Mouse (Mus musculus) MN1 (cell line): ENCODE results near the gene Klk11.

ENCODE experiments used
- DNase-seq: peaks from one replicate; pipeline ENCODE4 v3.0.0-alpha.2; 2016; ENCODE audit warnings: low spot score

The Klk11 gene

DNA sequence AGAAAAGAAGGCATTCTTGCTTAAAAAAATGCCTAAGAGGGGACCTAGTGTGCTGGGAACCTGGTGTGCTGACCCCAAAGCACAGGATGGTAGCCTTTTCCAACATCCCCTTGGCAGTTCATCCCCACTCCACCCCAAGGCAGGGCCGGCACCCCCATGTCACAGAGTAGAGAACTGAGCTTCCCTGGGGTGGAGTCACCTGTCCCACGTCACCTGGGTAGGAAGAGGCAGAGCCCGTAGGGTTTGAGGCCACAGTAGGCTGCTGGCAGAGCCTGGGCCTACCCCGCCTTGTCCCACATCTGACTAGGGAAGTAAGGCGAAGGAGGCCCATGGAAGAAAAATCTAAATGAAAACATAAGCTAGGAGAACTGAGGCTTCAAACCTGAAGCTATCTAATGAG, at the start of gene Klk11:
Gene Klk11, plus strand, starts transcription at position 241 of the 400 bp plus-strand sequence.
- no peak for DNase-seq

DNA sequence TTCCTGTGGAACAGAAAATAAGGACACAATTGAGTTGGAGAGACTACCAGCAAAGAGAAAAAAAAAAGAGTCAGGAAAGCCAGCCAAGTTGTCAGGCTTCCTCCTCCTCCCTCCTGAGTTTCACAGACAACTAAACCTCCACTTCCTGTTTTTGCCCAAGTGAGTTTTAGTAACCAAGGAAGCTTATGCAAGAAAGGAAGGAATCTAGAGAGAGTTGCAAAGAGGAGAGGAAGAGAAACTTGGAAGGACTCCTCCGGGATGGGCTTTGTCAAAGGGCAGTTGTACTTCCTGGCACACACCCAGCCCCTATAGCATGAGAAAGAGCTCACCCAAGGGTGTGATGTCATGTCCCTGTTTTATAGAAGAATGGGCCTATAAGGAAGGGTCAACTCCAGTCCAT, 26.6 kb upstream of the Klk11 start:
- DNase-seq = no peak

DNA sequence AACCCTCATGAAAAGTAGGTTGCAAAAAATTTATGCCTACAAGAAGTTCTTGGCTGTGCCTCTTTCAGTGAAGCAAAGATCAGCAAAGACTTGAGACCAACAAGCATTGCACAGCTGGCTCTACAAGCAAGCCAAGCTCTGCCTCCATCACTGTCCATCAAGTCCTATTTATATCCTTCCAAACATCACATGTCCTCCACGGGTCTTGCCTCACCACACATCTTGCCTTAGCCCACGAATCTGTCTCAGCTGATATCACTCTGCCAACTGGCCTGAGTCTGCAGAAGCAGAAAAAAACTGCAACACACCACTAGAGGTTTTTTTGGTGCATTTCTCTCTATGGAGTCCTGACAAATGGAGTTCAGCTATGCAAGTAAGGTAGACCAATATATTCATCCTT, 21.6 kb upstream of the Klk11 start:
- no peak for DNase-seq

DNA sequence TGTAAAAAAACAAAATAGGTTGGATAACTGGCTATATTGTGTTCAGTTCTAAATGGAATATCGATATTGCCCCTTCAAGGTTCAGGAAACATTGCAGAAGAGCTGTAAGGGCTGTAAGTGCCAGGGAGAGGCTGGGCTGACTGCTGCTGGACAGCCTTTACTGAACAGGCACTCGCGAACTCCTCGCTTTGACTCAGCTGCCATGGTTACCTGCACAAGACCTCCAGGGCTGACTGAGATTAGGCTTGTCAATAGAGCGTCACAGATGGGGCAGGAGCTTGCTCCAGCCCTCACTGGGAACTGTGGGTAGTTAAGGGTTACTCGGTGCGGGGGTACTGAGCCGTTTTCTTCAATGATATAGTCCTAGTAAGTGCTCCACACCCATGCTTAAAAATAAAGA, 7.9 kb upstream of the Klk11 start:
- no peak for DNase-seq

DNA sequence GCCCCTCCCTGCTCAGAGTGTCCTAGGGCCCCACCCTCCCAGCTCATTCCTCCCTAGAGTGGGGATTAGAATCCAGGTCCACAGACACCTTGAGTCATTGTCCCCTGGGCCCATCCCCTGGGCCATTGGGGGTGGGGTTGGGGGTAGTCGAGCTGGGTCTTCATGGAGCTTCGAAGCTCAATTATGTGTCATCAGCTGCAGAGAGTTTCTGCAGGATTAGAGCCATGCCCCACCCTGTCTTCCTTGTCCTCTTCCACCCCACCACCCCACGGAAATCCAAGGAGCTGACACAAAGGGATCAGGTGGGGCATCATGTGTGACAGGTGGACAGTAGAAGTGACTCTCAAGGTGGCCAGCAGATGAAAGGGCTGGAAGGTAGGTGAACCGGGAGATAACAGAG, 5.8 kb upstream of the Klk11 start, which contains the start of gene Klk12:
Gene Klk12, plus strand, starts transcription at position 301 of the 400 bp plus-strand sequence.
- no peak for DNase-seq

DNA sequence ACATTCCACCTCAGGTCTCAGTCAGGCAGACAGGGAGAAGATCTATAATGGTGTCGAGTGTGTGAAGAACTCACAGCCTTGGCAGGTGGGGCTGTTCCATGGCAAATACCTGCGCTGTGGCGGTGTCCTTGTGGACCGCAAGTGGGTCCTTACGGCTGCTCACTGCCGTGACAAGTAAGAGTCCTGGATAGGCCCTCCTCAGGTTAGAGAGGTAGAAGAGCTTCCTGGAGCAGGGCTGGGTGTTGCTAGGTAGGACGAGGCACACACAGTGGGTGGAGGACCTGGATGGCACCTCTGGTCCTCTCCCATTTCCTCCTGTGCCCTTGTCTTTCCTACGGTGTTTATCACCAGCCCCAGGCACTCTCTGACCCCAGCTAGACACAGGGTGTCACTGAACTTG, 4.8 kb upstream of the Klk11 start:
- DNase-seq = no peak

DNA sequence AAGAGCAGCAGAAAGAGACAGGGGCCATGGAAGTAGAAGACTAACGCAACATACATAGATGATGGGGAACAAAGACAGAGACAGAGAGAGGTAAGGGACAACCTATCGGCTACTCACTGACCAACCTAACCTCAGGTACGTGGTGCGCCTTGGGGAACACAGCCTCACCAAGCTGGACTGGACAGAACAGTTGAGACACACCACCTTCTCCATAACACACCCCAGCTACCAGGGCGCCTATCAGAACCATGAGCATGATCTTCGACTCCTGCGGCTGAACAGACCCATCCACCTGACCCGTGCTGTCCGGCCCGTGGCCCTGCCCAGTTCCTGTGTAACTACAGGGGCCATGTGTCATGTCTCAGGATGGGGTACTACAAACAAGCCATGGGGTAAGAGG, 3.7 kb upstream of the Klk11 start:
- no peak for DNase-seq

DNA sequence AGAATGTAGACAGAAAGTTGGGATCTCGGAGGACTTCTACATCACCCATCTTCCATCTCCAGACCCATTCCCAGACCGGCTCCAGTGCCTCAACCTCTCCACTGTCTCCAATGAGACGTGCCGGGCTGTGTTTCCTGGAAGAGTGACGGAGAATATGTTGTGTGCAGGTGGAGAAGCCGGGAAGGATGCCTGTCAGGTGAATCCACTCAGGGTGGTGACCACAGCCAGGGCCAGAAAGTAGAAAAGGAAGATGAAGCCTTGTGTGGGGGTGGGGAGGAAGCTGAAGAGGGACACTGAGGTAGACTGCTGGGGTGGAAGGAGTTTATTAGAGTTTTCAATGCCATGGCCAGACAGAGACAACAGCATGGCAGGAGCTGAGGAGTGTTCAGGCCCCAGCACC, 2.5 kb upstream of the Klk11 start:
- no peak for DNase-seq

DNA sequence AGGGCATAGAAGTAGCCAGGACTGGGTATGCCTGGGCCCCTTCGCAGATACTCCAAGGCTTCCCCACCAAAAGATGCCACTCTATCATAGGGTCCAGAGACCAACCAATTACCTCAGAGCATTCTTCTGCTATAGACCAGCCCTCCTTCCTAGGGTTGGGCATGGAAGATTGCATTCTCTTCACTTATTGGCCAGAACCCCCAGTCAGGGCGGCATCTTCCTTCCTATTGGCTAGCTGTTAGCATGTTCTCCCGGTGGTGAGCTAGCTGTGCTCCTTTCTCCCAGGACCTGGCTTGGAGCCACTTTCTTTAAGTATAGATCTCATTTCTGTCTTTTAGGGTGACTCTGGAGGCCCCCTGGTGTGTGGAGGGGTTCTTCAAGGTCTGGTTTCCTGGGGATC, 1.5 kb upstream of the Klk11 start:
- no peak for DNase-seq

DNA sequence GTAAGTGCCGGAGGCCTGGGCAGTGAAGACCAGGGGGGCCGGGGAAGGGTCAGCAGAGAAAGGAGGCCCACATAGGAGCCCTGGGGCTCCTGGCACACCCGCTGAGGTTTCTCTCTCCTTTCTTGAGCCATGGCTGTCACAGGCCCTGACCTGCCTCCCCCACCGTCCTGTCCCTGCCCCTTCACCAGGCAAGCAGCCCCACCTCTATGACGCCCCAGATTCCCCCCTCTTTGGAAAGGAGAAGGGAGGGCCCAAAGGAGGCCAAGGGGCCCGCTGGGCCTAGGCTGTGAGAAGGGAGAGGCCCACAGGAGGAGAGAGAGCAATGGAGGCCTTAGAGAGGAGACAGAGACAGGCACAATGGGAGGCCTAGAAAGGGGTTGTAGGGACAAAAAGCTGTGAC, 398 bp downstream of the Klk11 start:
- DNase-seq = no peak

DNA sequence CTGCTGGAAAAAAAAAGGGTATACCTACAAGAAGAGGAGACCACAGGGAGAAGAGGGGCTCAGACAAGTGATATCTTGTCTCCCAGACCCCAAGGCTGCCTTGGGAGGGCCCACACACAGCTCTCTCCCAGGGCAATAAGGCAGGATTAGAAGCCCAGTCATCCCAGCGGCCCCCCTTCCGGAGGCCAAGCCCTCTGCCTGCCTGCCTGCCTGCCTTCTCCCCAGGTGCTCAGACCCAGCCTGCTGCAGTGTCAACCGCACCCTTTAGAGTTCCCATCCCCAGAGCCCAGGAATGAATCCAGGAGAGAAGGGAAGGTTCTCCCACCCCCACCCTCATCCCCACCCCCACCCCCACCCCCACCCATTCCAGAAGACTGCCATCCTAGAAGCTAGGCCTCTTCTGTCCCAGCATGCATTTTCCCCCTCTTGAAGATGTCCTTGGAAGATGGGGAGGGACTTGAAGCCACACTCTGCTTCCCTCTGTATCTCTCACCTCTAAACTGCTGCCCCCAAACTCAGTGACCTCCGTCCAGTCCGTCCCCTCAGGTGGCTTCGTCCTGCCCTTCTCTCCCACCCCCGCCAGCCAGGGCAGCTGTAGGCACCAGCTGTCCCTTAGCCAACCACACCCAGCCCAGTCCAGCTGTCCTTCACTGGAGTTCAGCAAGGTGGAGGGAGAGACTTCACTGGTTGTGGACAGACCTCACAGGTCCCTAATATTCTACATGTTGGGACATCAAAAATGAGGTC, 1.1 kb downstream of the Klk11 start:
- DNase-seq = no peak

DNA sequence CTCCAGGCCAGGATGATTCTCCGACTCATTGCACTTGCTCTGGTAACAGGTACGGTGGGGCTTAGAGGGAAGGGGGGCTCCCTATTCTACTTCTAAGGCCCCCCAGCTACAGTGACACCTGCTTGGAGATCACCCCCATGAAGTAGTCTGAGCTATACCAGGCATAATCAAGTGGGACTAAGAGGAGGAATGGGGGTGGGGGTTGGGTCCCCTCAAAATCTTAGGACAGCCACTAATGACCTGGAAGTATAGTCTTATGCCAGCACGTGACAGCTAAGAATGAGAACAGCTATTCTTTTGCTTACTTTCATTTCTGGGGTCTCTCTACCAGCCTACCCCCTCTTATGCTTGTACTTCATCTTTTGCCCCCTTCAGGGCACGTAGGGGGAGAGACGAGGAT, 2.1 kb downstream of the Klk11 start:
- DNase-seq = no peak

DNA sequence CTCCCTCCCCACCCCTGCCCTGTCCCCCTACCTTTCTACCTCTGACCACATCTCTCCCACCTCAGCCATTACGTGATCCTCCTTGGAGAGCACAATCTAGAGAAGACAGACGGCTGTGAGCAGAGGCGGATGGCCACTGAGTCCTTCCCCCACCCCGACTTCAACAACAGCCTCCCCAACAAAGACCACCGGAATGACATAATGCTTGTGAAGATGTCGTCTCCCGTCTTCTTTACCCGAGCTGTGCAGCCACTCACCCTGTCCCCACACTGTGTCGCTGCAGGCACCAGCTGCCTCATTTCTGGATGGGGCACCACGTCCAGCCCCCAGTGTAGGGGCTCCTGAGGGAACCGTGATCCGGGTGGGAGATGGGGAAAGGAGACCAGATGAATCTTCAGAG, 3.0 kb downstream of the Klk11 start:
- no peak for DNase-seq

DNA sequence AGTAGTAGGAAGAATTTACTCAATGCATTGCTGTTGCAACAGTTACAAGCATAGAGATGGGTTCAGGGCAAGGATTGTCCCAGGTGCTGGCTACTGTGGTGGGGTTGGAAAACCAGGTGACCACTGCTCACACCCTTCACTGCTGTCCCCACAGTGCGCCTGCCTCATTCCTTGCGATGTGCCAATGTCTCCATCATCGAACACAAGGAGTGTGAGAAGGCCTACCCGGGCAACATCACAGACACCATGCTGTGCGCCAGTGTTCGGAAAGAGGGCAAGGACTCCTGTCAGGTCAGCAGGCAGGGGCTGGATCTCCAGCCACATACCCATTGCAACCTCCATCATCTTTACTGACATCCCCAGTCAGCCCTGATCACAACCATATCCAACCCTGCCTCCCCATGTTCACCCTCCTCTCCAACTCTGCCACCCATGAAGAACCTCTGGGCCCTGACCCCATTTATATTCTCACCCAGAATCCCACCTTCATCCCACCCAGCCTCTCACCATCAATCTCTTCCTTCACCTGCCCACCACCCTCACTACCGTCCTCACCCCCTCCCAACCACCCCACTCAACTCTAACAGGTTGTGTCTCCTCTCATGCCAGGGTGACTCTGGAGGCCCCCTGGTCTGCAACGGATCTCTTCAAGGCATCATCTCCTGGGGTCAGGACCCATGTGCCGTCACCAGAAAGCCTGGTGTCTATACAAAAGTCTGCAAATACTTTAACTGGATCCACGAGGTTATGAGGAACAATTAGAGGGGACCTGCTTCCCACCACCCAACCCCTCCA, 4.0 kb downstream of the Klk11 start:
- no peak for DNase-seq

DNA sequence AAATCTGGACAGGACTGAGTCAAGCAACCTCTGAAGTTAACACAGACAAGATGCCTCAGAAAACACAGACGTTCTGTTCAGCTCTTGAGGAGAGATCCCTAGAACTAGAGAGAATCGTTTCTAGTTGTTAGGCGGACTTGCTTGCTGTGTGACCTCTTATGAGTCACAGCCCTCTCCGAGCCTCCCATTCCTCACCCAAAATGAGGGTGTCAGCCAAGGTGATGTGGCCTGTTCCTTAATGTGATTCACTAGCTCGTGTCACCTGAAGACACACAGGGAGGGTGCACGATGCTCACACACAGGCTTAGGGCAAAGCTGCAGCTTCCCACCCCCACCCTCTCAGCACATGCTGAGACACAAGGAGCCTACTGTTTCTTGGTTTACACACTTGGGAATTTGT, 5.8 kb downstream of the Klk11 start:
- no peak for DNase-seq

DNA sequence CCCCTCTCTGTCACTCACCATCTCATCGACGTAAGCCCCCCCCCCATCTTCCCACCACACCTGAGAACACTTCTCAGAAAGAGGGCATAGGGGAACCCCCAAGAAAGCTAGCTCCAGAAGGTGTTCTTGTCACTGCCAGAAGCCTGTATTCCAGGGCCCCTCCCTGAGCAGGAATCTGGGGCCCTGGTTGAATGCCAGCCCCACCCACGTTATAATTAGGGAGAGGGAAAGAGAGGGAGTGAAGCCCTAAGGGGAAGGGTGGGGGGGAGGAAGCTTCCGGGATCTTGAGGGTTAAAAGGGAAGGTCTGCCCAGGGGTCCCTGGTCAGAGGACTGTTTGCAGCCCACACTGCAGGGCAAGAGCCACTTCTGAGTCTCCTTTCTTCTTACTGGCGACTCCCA, 6.3 kb downstream of the Klk11 start, which contains the start of gene Klk10:
Gene Klk10, plus strand, starts transcription at position 290 of the 400 bp plus-strand sequence.
- no peak for DNase-seq

DNA sequence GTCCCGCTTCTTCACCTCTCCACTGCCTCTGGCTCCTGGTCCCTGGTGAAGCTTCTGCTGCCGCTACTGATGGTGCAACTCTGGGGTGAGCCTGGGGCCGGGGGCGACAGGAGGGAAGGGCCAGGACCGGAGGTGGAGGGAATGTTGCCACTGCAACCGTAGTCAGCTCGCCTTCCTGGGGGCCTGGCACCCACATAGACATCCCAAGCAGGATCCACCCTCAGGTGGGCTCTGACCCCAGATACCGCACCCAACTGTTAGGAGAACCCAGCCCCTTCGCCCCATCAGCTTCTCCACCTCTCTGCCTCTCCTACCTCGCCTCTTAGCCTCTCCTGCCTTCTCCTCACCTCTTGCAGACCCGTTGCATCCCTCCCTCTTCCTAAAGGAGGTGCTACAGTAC, 7.1 kb downstream of the Klk11 start:
- no peak for DNase-seq

DNA sequence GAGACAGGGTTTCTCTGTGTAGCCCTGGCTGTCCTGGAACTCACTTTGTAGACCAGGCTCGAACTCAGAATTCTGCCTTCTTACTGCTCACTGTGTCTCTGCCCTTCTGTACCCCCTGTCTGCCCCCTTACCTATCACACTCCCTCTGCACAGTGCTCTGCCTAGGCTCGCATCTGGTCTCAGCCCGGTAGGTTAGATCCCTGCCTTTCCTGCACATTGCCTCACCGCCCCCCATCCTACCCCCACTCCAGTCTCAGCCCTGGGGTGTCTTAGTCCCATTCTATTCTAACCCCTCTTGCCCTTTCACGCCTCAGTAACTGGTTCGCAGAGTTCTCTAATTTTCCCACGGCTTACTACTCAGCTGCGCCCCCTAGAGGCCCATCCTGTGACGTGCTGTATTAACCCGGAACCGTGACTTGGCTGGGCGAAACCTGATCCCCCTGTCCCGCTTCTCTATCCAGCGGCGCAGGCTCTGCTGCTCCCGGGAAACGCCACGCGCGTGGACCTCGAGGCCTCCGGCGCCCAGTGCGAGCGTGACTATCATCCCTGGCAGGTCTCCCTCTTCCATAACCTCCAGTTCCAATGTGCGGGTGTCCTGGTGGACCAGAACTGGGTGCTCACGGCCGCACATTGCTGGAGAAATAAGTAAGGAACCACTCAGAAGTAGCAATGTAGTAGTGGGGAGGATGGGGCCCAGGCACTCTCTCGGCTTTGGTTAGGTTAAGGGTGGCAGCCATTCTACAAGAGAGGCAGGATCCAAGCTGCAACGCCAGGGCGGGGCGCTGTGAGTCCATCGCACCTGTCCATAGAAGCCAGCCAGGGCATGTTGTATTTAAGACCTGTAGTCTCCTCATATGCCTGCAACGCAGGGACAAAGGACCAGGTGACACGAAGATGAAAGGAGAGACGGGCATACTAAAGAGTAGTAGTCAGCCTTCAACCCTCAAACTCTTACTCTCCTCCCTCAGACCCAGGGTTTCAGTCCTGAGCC, 8.2 kb downstream of the Klk11 start:
- DNase-seq = no peak

DNA sequence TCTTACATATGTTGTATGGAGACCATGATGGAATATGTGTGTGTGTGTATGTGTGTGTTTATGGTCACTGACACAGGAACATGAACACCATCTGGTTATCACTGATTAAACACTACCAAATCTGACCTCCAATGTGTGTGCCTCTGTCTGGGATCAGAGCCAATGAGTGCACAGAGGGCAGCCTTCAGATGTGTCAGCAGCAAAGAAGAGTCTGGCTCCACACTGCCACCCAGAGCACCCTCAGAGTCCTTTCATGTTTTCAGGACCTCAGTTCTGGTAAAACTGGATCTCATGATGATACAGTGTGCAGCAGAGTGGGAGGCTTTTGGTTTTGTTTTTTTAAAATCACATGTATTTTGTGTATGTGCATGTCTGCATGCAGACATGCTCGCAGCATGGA, 10.9 kb downstream of the Klk11 start:
- DNase-seq = no peak

DNA sequence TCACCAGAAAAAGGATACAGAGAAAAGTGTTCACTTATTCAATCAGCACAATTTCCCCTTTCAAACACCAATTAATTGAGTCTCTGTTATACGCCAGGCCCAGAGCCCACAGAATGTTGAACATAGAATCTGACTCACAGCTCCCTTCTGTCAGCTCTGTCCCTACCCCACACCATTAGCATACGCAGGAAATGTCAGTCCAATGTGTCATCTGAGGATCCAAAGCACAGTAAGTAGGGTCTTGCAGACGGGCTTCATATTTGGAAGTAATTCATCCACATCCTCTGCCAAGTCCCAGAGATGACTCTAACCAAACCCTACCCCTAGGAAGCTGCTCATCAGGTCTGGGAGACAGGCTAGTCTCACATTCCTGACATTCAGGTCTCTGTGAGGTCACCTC, 13.7 kb downstream of the Klk11 start:
- no peak for DNase-seq

DNA sequence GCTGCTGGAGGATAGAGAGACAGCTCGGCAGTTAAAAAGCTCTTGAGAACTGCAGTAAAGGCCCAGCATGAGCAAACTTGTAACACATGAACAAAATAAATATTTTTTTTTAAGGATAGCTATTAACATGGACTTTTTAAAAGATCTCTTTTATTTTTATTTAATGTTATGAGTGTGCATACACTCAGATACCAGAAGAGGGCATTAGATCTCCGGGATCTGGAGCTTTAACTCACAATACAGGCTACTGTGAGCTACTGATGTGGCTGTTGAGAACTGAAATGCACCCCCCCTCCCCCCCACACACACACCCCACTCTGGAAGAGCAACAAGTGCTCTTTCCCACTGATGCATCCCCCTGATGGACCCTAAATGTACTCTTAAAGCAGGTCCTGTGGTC, 14.9 kb downstream of the Klk11 start:
- DNase-seq = no peak

DNA sequence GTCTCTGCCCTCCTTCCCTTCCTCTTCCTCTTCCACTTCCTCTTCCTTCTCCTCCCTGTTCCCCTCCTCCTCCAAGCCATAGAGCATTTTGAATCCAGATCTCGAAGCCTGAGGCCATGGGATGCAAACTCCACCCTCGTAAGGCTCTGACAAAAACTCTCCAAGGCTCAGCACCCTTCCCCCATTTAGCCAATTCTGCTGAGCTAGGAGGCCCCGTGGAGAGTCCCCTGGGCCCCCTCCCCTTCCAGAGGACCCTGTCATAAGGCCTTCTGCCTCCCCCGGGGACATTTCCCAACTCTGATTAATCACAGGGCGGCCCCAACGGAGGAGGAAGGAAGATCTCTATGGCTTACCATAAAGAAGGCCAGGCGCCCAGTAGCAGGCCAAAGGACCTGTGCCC, 17.2 kb downstream of the Klk11 start, which contains the start of gene Klk9:
Gene Klk9, plus strand, starts transcription at position 301 of the 400 bp plus-strand sequence.
- no peak for DNase-seq
